Mouse (Mus musculus): ENCODE measurements at regions not wholly inside any gene's neighbourhood (a gene's known extent, or its start where the extent isn't known, plus 50 kb on each side); places are given as distances from the start of the nearest gene placed in this dataset.
"Not testable (repeated sequence)": the region's sequence is repeated elsewhere in the genome, so short reads cannot be mapped to it uniquely, and the experiment has no call there.

DNA sequence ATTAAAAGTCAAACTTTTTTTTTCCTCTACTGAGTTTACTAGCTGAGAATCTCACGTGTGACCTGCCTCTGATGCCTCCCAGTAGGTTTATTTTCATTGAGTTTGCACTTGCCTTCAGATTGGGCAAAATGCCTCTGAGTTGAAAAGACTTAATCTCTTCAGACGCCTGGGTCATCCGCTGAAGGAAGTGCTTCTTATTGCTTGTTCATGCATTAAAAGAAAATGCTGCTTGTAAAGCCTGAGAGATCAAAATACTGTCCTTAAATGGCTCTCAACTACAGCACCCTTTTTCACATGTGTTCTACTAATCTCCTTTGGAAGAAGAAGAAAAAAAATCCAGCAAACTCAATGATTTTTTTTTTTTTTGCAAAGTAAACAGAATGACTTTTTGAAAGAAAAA lies 351.5 kb downstream of the Kcnh5 start:
- Histone ChIP-seq H3K9ac (no peak overlapping the region), H3K9me3 (no peaks in the 10 kb centered on the region), H3K27me3 (no peaks in the 10 kb centered on the region), H3K4me2 (no peak overlapping the region), H3K4me1 (replicated peaks) (0 out of 2 replicates have a peak, but pooled peaks cover 4% of the 10 kb centered on the region), H3K36me3 (no peaks in the 10 kb centered on the region), H3K27ac (no peak overlapping the region), H3K4me3 (no peak overlapping the region)
- WGBS, result 46% methylated on average over 3 of the region's 3 CpGs
- ATAC-seq (ENCODE audit: low FRiP score), result no peak

DNA sequence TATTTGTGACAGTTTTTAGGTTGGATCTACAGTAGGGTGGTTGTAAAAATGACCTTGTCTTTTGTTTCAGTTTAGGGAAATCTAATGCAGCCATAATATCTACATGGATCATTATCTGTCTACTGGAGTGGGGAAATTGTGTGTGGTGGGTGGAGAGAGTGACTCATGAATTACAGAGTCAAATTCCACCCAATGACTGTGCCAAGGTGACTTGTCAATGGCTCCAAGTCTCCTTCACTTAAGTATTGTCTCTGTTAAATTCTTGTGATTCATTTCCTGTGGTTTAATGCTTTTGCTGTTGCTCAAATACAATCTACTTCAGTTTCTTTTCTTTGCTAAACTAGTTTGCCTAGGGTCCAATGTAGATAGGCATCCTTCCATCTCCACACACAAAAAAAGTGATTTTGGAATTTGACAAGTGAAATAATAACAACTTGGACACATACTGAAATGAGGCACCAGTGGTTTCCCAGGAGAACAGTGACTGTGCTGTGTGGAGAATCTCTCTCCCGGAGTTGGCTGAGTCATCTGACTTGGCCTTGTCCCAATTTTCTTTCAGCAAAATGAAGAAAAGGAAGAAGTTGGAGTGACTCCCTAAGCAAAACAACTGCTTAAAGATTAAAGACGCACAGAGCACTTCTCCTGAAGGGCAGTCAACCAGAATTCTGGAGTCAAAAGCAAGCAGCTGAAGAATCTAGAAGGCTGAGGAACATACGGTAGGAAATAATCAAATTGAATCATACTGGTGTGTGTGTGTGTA lies 352.2 kb downstream of the Kcnh5 start:
- no peak overlapping the region for H3K27ac ChIP-seq
- 0 out of 2 replicates have a peak, but pooled peaks have one; percentile 52 for ATAC-seq (ENCODE audit: low FRiP score)
- no peak overlapping the region for H3K4me2 ChIP-seq
- no peaks in the 10 kb centered on the region for H3K27me3 ChIP-seq
- H3K9me3 ChIP-seq, result no peaks in the 10 kb centered on the region
- H3K4me3 ChIP-seq, result no peak overlapping the region
- no peak overlapping the region for H3K9ac ChIP-seq
- 53% methylated on average over 3 of the region's 3 CpGs for WGBS
- H3K4me1 ChIP-seq (replicated peaks), result 0 out of 2 replicates have a peak, but pooled peaks cover 4% of the 10 kb centered on the region
- no peaks in the 10 kb centered on the region for H3K36me3 ChIP-seq

GRCm38 (mm10) chr12:74816181-74816580 lies 361.0 kb downstream of the Kcnh5 start:
- H3K4me1 ChIP-seq (replicated peaks); ATAC-seq (ENCODE audit: low FRiP score); H3K9ac ChIP-seq; H3K27me3 ChIP-seq; H3K36me3 ChIP-seq; H3K4me2 ChIP-seq; H3K9me3 ChIP-seq; H3K4me3 ChIP-seq; H3K27ac ChIP-seq: not testable (repeated sequence)
- 94% methylated on average over 3 of the region's 3 CpGs for WGBS

DNA sequence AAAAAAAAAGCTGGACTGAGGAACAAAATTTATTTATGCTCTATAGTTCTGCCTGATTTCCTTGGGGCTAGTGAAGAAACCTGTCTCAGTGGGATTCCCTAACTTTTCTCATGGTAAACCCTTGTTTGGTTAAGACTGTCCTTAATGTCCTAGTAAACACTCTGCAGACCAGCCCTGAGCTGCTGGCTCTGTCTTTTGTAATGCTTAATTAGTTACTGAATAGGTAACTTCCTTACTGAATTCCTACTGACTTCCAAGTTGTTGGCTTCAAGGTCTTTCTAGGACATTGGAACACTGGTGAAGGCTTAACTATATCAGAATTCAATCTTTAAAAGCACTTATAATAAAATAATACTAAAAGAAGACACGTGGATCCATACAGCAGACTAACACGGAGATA lies 368.6 kb downstream of the Kcnh5 start:
- peaks cover 15% of the 10 kb centered on the region; the same call in 1 of the 2 replicates for H3K9me3 ChIP-seq
- not testable (repeated sequence) for H3K4me2 ChIP-seq; H3K27me3 ChIP-seq; H3K27ac ChIP-seq; H3K9ac ChIP-seq; ATAC-seq (ENCODE audit: low FRiP score); H3K4me3 ChIP-seq; H3K4me1 ChIP-seq (replicated peaks); H3K36me3 ChIP-seq
- 85% methylated on average over 2 of the region's 2 CpGs for WGBS

- not testable (repeated sequence) for H3K4me2 ChIP-seq; H3K9ac ChIP-seq; H3K36me3 ChIP-seq; H3K4me3 ChIP-seq; H3K27me3 ChIP-seq; H3K27ac ChIP-seq; ATAC-seq (ENCODE audit: low FRiP score); H3K4me1 ChIP-seq (replicated peaks)
- 93% methylated on average over 15 of the region's 15 CpGs for WGBS
- peaks cover 15% of the 10 kb centered on the region; the same call in 1 of the 2 replicates for H3K9me3 ChIP-seq
These were observed 369.2 kb downstream of the Kcnh5 start for GRCm38 (mm10) chr12:74807926-74808325.

DNA sequence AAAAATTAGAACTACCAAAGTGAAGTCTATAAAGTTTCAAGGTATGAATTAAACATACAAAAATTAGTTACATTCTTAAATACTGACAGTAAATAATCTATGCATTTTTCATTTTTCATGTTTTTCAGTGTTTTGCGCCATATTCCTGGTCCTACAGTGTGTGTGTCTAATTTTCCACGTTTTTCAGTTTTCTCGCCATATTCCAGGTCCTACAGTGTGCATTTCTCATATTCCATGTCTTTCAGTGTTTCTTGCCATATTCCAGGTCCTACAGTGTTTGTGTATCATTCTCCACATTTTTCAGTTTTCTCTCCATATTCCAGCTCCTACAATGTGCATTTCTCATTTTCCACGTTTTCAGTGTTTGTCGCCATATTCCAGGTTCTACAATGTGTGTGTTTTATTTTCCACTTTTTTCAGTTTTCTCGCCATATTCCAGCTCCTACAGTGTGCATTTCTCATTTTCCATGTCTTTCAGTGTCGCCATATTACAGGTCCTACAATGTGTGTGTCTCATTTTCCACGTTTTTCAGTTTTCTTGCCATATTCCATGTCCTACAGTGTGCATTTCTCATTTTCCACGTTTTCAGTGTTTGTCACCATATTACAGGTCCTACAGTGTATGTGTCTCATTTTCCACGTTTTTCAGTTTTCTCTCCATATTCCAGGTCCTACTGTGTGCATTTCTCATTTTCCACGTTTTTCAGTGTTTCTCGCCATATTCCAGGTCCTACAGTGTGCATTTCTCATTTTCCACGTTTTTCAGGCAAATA lies 373.2 kb downstream of the Kcnh5 start:
- Histone ChIP-seq H3K27ac (no peak overlapping the region), H3K9me3 (peaks cover 8% of the 10 kb centered on the region; the same call in 1 of the 2 replicates), H3K27me3 (no peaks in the 10 kb centered on the region), H3K4me2 (no peak overlapping the region), H3K4me3 (no peak overlapping the region), H3K36me3 (no peaks in the 10 kb centered on the region), H3K4me1 (replicated peaks) (no peaks in the 10 kb centered on the region), H3K9ac (no peak overlapping the region)
- ATAC-seq (ENCODE audit: low FRiP score), result peak; percentile 75
- whole genome bisulfite sequencing, result 60% methylated on average over 13 of the region's 13 CpGs

GRCm38 (mm10) chr12:74792036-74792435 lies 385.1 kb downstream of the Kcnh5 start:
- H3K36me3 ChIP-seq, result no peaks in the 10 kb centered on the region
- H3K4me1 ChIP-seq (replicated peaks), result no peaks in the 10 kb centered on the region
- 83% methylated on average over 3 of the region's 3 CpGs for WGBS
- H3K9me3 ChIP-seq, result no peaks in the 10 kb centered on the region
- H3K9ac ChIP-seq, result no peak overlapping the region
- no peak overlapping the region for H3K4me2 ChIP-seq
- H3K4me3 ChIP-seq, result no peak overlapping the region
- H3K27ac ChIP-seq, result no peak overlapping the region
- no peak for ATAC-seq (ENCODE audit: low FRiP score)
- no peaks in the 10 kb centered on the region for H3K27me3 ChIP-seq

- Histone ChIP-seq H3K4me1 (replicated peaks) (no peaks in the 10 kb centered on the region), H3K27me3 (no peaks in the 10 kb centered on the region), H3K4me2 (no peak overlapping the region), H3K27ac (no peak overlapping the region), H3K4me3 (no peak overlapping the region), H3K36me3 (no peaks in the 10 kb centered on the region), H3K9ac (no peak overlapping the region), H3K9me3 (no peaks in the 10 kb centered on the region)
- 88% methylated on average over 1 of the region's 1 CpGs for WGBS
- ATAC-seq (ENCODE audit: low FRiP score), result no peak
These were observed 414.8 kb downstream of the Kcnh5 start for GRCm38 (mm10) chr12:74762284-74762683.

- Histone ChIP-seq H3K4me2 (no peak overlapping the region), H3K4me1 (replicated peaks) (no peaks in the 10 kb centered on the region), H3K9ac (no peak overlapping the region), H3K4me3 (no peak overlapping the region), H3K9me3 (no peaks in the 10 kb centered on the region), H3K27me3 (no peaks in the 10 kb centered on the region), H3K36me3 (no peaks in the 10 kb centered on the region), H3K27ac (0 out of 2 replicates have a peak overlapping the region, but pooled peaks have one; percentile 9)
- 89% methylated on average over 1 of the region's 1 CpGs for WGBS
- no peak for ATAC-seq (ENCODE audit: low FRiP score)
These were observed 428.9 kb upstream of the Gm11042 start for GRCm38 (mm10) chr12:74745051-74745450.

DNA sequence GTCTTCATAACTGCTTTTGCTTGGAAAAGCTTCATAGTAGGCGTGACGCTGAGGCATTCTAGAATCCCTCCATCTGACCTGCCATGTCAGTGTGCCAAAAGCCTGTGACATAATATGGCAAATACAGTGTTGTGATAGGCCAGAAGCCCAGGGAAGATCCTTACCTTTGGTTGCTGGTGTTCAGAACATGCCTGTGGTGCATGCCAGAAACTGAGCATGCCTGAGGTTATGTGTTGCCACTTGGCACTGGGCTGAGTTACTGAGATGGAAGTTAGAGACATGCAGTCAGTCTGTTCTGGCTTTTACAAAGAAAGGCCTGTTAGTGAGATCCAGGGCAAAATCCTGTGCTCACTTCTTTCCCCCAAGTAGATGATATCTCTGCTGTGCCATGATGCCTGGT lies 412.7 kb upstream of the Gm11042 start:
- H3K9ac ChIP-seq, result no peak overlapping the region
- H3K27me3 ChIP-seq, result no peaks in the 10 kb centered on the region
- H3K4me1 ChIP-seq (replicated peaks), result no peaks in the 10 kb centered on the region
- H3K9me3 ChIP-seq, result no peaks in the 10 kb centered on the region
- no peak overlapping the region for H3K4me3 ChIP-seq
- H3K36me3 ChIP-seq, result no peaks in the 10 kb centered on the region
- no peak overlapping the region for H3K4me2 ChIP-seq
- H3K27ac ChIP-seq, result no peak overlapping the region
- 97% methylated on average over 2 of the region's 2 CpGs for WGBS
- no peak for ATAC-seq (ENCODE audit: low FRiP score)

GRCm38 (mm10) chr12:74679149-74679548 lies 363.0 kb upstream of the Gm11042 start:
- H3K4me3 ChIP-seq, result no peak overlapping the region
- H3K36me3 ChIP-seq, result no peaks in the 10 kb centered on the region
- no peaks in the 10 kb centered on the region for H3K27me3 ChIP-seq
- no peak overlapping the region for H3K9ac ChIP-seq
- no peak overlapping the region for H3K27ac ChIP-seq
- 95% methylated on average over 3 of the region's 3 CpGs for WGBS
- no peak overlapping the region for H3K4me2 ChIP-seq
- H3K9me3 ChIP-seq, result no peaks in the 10 kb centered on the region
- ATAC-seq (ENCODE audit: low FRiP score), result no peak
- no peaks in the 10 kb centered on the region for H3K4me1 ChIP-seq (replicated peaks)

GRCm38 (mm10) chr12:74677835-74678234 lies 361.6 kb upstream of the Gm11042 start:
- H3K4me3 ChIP-seq, result no peak overlapping the region
- no peak overlapping the region for H3K9ac ChIP-seq
- H3K27ac ChIP-seq, result no peak overlapping the region
- no peaks in the 10 kb centered on the region for H3K4me1 ChIP-seq (replicated peaks)
- H3K4me2 ChIP-seq, result no peak overlapping the region
- H3K9me3 ChIP-seq, result no peaks in the 10 kb centered on the region
- no peaks in the 10 kb centered on the region for H3K36me3 ChIP-seq
- WGBS, result 80% methylated on average over 2 of the region's 2 CpGs
- no peaks in the 10 kb centered on the region for H3K27me3 ChIP-seq
- ATAC-seq (ENCODE audit: low FRiP score), result no peak

- Histone ChIP-seq H3K4me2 (no peak overlapping the region), H3K27ac (no peak overlapping the region), H3K9ac (no peak overlapping the region), H3K36me3 (no peaks in the 10 kb centered on the region), H3K4me1 (replicated peaks) (no peaks in the 10 kb centered on the region), H3K9me3 (no peaks in the 10 kb centered on the region), H3K27me3 (no peaks in the 10 kb centered on the region), H3K4me3 (no peak overlapping the region)
- no peak for ATAC-seq (ENCODE audit: low FRiP score)
These were observed 342.2 kb upstream of the Gm11042 start for GRCm38 (mm10) chr12:74658406-74658805.
